8 mouse cellular contexts compared by ENCODE assay signal in genomic region chr16:46507944-46508333, GRCm38 (mm10).
"Had no signal": no experiment of that assay in that cellular context is flagged by ENCODE, and none has a peak within 500 bp of the region (broad histone marks: within the 10 kb centered on the region; RNA-seq: fewer than 3 reads in every experiment).

No protein-coding gene starts in this region.

- H3K4me3 ChIP-seq: hindbrain, embryonic 15.5 days; left cerebral cortex, adult 2 months; limb, embryonic 10.5 days; liver, embryonic 12.5 days; midbrain, embryonic 15.5 days; neural tube, embryonic 13.5 days had no signal

- H3K9ac ChIP-seq: hindbrain, embryonic 15.5 days; liver, embryonic 12.5 days; midbrain, embryonic 15.5 days; neural tube, embryonic 13.5 days had no signal

- H3K27ac ChIP-seq: hindbrain, embryonic 15.5 days; left cerebral cortex, adult 2 months; limb, embryonic 10.5 days; liver, embryonic 12.5 days; midbrain, embryonic 15.5 days; neural tube, embryonic 13.5 days had no signal

- DNase-seq: retina, postnatal 1 day; thymus, postnatal 4 days had no signal

- H3K36me3 ChIP-seq: hindbrain, embryonic 15.5 days; limb, embryonic 10.5 days; liver, embryonic 12.5 days; midbrain, embryonic 15.5 days; neural tube, embryonic 13.5 days had no signal

- ATAC-seq: midbrain, embryonic 15.5 days had no signal

- H3K4me2 ChIP-seq: hindbrain, embryonic 15.5 days; liver, embryonic 12.5 days; midbrain, embryonic 15.5 days; neural tube, embryonic 13.5 days had no signal

- H3K27me3 ChIP-seq: hindbrain, embryonic 15.5 days; liver, embryonic 12.5 days; midbrain, embryonic 15.5 days; neural tube, embryonic 13.5 days had no signal

- H3K9me3 ChIP-seq: hindbrain, embryonic 15.5 days; limb, embryonic 10.5 days; liver, embryonic 12.5 days; midbrain, embryonic 15.5 days; neural tube, embryonic 13.5 days had no signal

- H3K4me1 ChIP-seq: hindbrain, embryonic 15.5 days; limb, embryonic 10.5 days; liver, embryonic 12.5 days; midbrain, embryonic 15.5 days; neural tube, embryonic 13.5 days had no signal
